Mouse (Mus musculus): ENCODE data around the gene Mxra8. TPM values are rescaled to one million over a fixed set of nuclear protein-coding genes. Genes with fewer than 3 reads are reported as not detected.

Gene Mxra8
- polyA plus RNA-seq, 1 experiment, result 38.0 TPM

- H3ac ChIP-seq (ENCODE audit: control insufficient read depth, insufficient read length, low read depth), result peak within 1 kb of the TSS; percentile 93
- H3K79me3 ChIP-seq (ENCODE audit: low read depth), result peaks cover 16% of the 10 kb centered on the region
- H3K4me3 ChIP-seq (ENCODE audit: insufficient read depth, poor library complexity, severe bottlenecking), result peak within 1 kb of the TSS; percentile 74
- peaks cover 19% of the 10 kb centered on the region for H3K79me2 ChIP-seq (ENCODE audit: control insufficient read depth, insufficient read depth)
- peaks cover 29% of the 10 kb centered on the region for H3K36me3 ChIP-seq (ENCODE audit: control insufficient read depth, insufficient read depth)
- TF ChIP-seq CTCF (IDR thresholded peaks at IDR 0.05; ENCODE audit: control insufficient read depth, insufficient read depth, insufficient read length) (peak; percentile 94), MYOD1 (IDR thresholded peaks at IDR 0.05; ENCODE audit: control insufficient read depth, insufficient read length, low read depth) (no peak), MAX (IDR thresholded peaks at IDR 0.05) (peak; percentile 37)
- H3K27me3 ChIP-seq (ENCODE audit: control insufficient read depth, insufficient read depth, insufficient read length), result no peaks in the 10 kb centered on the region
Observed at GRCm38 (mm10) chr4:155831205-155831766, 8.2 kb upstream of the Mxra8 start, which contains the start of gene Aurkaip1. Gene Aurkaip1 (plus strand): TSS chr4:155831272.

- H3K27me3 ChIP-seq (ENCODE audit: control insufficient read depth, insufficient read depth, insufficient read length), result no peaks in the 10 kb centered on the region
- TF ChIP-seq MYOD1 (IDR thresholded peaks at IDR 0.05; ENCODE audit: control insufficient read depth, insufficient read length, low read depth) (no peak), FOSL1 (IDR thresholded peaks at IDR 0.05; ENCODE audit: insufficient read depth, low read length, poor library complexity, severe bottlenecking) (no peak), CEBPB (IDR thresholded peaks at IDR 0.05; ENCODE audit: low read depth) (no peak), MYOG (IDR thresholded peaks at IDR 0.05; ENCODE audit: control insufficient read depth, extremely low read depth, insufficient read length) (no peak), USF1 (IDR thresholded peaks at IDR 0.05; ENCODE audit: low read depth) (no peak)
Observed at GRCm38 (mm10) chr4:155831831-155832230, 7.6 kb upstream of the Mxra8 start.

GRCm38 (mm10) chr4:155832321-155832720, 7.2 kb upstream of the Mxra8 start:
- TF ChIP-seq CTCF (IDR thresholded peaks at IDR 0.05; ENCODE audit: control insufficient read depth, insufficient read depth, insufficient read length), result no peak
- TF ChIP-seq MYOG (IDR thresholded peaks at IDR 0.05; ENCODE audit: control insufficient read depth, extremely low read depth, insufficient read length), result no peak
- TF ChIP-seq USF1 (IDR thresholded peaks at IDR 0.05; ENCODE audit: low read depth), result no peak
- no peak for TF ChIP-seq FOSL1 (IDR thresholded peaks at IDR 0.05; ENCODE audit: insufficient read depth, low read length, poor library complexity, severe bottlenecking)
- no peak for TF ChIP-seq MAX (IDR thresholded peaks at IDR 0.05)
- no peak for TF ChIP-seq MYOD1 (IDR thresholded peaks at IDR 0.05; ENCODE audit: control insufficient read depth, insufficient read length, low read depth)
- TF ChIP-seq CEBPB (IDR thresholded peaks at IDR 0.05; ENCODE audit: low read depth), result no peak
- H3K79me2 ChIP-seq (ENCODE audit: control insufficient read depth, insufficient read depth), result peaks cover 19% of the 10 kb centered on the region
- H3ac ChIP-seq (ENCODE audit: control insufficient read depth, insufficient read length, low read depth), result peak overlapping the region; percentile 93
- peak overlapping the region; percentile 74 for H3K4me3 ChIP-seq (ENCODE audit: insufficient read depth, poor library complexity, severe bottlenecking)
- no peaks in the 10 kb centered on the region for H3K27me3 ChIP-seq (ENCODE audit: control insufficient read depth, insufficient read depth, insufficient read length)
- peaks cover 19% of the 10 kb centered on the region for H3K36me3 ChIP-seq (ENCODE audit: control insufficient read depth, insufficient read depth)
- H3K79me3 ChIP-seq (ENCODE audit: low read depth), result peaks cover 16% of the 10 kb centered on the region

More at GRCm38 (mm10) chr4:155831831-155832230, 7.6 kb upstream of the Mxra8 start:
- Histone ChIP-seq H3K79me3 (ENCODE audit: low read depth) (peaks cover 16% of the 10 kb centered on the region), H3ac (ENCODE audit: control insufficient read depth, insufficient read length, low read depth) (peak overlapping the region; percentile 93), H3K36me3 (ENCODE audit: control insufficient read depth, insufficient read depth) (peaks cover 24% of the 10 kb centered on the region), H3K4me3 (ENCODE audit: insufficient read depth, poor library complexity, severe bottlenecking) (peak overlapping the region; percentile 74), H3K79me2 (ENCODE audit: control insufficient read depth, insufficient read depth) (peaks cover 19% of the 10 kb centered on the region)

GRCm38 (mm10) chr4:155833234-155833633, 6.2 kb upstream of the Mxra8 start:
- H3K4me3 ChIP-seq (ENCODE audit: insufficient read depth, poor library complexity, severe bottlenecking), result no peak overlapping the region
- peaks cover 11% of the 10 kb centered on the region for H3K36me3 ChIP-seq (ENCODE audit: control insufficient read depth, insufficient read depth)
- no peaks in the 10 kb centered on the region for H3K27me3 ChIP-seq (ENCODE audit: control insufficient read depth, insufficient read depth, insufficient read length)
- peaks cover 16% of the 10 kb centered on the region for H3K79me3 ChIP-seq (ENCODE audit: low read depth)
- peaks cover 19% of the 10 kb centered on the region for H3K79me2 ChIP-seq (ENCODE audit: control insufficient read depth, insufficient read depth)
- TF ChIP-seq MAX (IDR thresholded peaks at IDR 0.05) (no peak), USF1 (IDR thresholded peaks at IDR 0.05; ENCODE audit: low read depth) (no peak), MYOG (IDR thresholded peaks at IDR 0.05; ENCODE audit: control insufficient read depth, extremely low read depth, insufficient read length) (no peak), MYOD1 (IDR thresholded peaks at IDR 0.05; ENCODE audit: control insufficient read depth, insufficient read length, low read depth) (no peak), CTCF (IDR thresholded peaks at IDR 0.05; ENCODE audit: control insufficient read depth, insufficient read depth, insufficient read length) (no peak), CEBPB (IDR thresholded peaks at IDR 0.05; ENCODE audit: low read depth) (no peak), FOSL1 (IDR thresholded peaks at IDR 0.05; ENCODE audit: insufficient read depth, low read length, poor library complexity, severe bottlenecking) (no peak)
- no peak overlapping the region for H3ac ChIP-seq (ENCODE audit: control insufficient read depth, insufficient read length, low read depth)

- H3K79me2 ChIP-seq (ENCODE audit: control insufficient read depth, insufficient read depth), result peaks cover 19% of the 10 kb centered on the region
- TF ChIP-seq CTCF (IDR thresholded peaks at IDR 0.05; ENCODE audit: control insufficient read depth, insufficient read depth, insufficient read length) (peak; percentile 42), USF1 (IDR thresholded peaks at IDR 0.05; ENCODE audit: low read depth) (no peak)
- no peak overlapping the region for H3ac ChIP-seq (ENCODE audit: control insufficient read depth, insufficient read length, low read depth)
- H3K27me3 ChIP-seq (ENCODE audit: control insufficient read depth, insufficient read depth, insufficient read length), result no peaks in the 10 kb centered on the region
- no peak overlapping the region for H3K4me3 ChIP-seq (ENCODE audit: insufficient read depth, poor library complexity, severe bottlenecking)
- peaks cover 16% of the 10 kb centered on the region for H3K79me3 ChIP-seq (ENCODE audit: low read depth)
- H3K36me3 ChIP-seq (ENCODE audit: control insufficient read depth, insufficient read depth), result peaks cover 11% of the 10 kb centered on the region
Observed at GRCm38 (mm10) chr4:155833836-155834235, 5.6 kb upstream of the Mxra8 start.

- no peak overlapping the region for H3K4me3 ChIP-seq (ENCODE audit: insufficient read depth, poor library complexity, severe bottlenecking)
- H3K36me3 ChIP-seq (ENCODE audit: control insufficient read depth, insufficient read depth), result peaks cover 14% of the 10 kb centered on the region
- H3K27me3 ChIP-seq (ENCODE audit: control insufficient read depth, insufficient read depth, insufficient read length), result no peaks in the 10 kb centered on the region
- peaks cover 22% of the 10 kb centered on the region for H3K79me2 ChIP-seq (ENCODE audit: control insufficient read depth, insufficient read depth)
- peak overlapping the region; percentile 14 for H3ac ChIP-seq (ENCODE audit: control insufficient read depth, insufficient read length, low read depth)
- peaks cover 13% of the 10 kb centered on the region for H3K79me3 ChIP-seq (ENCODE audit: low read depth)
- TF ChIP-seq MAX (IDR thresholded peaks at IDR 0.05) (peak; percentile 17), USF1 (IDR thresholded peaks at IDR 0.05; ENCODE audit: low read depth) (no peak), MYOG (IDR thresholded peaks at IDR 0.05; ENCODE audit: control insufficient read depth, extremely low read depth, insufficient read length) (no peak), CEBPB (IDR thresholded peaks at IDR 0.05; ENCODE audit: low read depth) (no peak), MYOD1 (IDR thresholded peaks at IDR 0.05; ENCODE audit: control insufficient read depth, insufficient read length, low read depth) (no peak)
Observed at GRCm38 (mm10) chr4:155837404-155838010, 2.0 kb upstream of the Mxra8 start.
